Mouse (Mus musculus) kidney, adult 2 months (tissue): Measurements from ENCODE around the gene Agtr1a.

Source experiments
- CTCF ChIP-seq: fragments of 200-500 bp; conservative IDR thresholded peaks from 2 replicates; pipeline ENCODE4 v1.5.1; 2011; ENCODE audit warnings: low read depth, mild to moderate bottlenecking, control low read depth, low read length, moderate library complexity, mixed read lengths; ENCODE audit not compliant: insufficient read depth, insufficient read length
- POLR2A ChIP-seq: fragments of 200-500 bp; IDR thresholded peaks from one replicate; pipeline ENCODE4 v1.6.1; 2011; ENCODE audit warnings: low read depth, low read length, control low read depth

DNA sequence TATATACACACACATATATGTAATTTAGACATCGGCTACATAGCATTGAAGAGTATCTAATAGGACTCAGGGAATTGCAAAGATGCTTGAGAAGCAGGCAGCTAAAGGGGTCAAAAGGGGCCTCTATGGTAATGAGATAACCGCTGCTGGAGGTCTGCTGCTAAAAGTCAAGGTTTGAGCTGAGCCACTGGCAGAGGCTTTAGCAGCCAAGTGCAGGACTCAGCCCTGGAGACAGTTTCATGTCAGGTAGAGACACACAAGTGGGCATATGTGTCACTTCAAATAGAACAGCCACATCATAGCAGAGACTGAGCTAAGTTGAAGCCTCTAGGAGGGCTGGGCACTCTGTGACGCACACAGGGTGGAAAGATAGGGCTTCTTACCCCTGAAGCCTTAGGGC, 1.6 kb upstream of the Agtr1a start:
- no peak for TF ChIP-seq CTCF
- no peak for TF ChIP-seq POLR2A
